Mouse (Mus musculus): ENCODE results near the gene E2f8.

DNA sequence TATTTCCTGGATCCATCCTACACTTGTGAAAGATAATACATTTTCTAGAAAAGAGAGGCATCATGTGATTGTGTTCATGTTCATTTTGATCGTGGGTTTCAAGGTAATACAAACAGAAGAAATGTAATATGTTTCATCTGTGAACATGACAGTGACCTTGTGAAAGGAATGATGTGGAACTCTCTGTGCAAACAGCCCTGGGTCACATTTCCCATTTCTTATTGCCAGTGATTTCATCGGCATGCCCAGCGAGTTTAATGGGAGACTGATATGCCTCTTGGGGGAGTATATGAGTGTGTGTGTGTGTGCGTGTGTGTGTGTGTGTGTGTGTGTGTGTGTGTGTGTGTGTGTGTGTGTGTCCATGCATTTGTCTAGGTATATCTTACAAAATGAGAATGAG, 39.9 kb downstream of the E2f8 start:
- TF ChIP-seq CTCF (IDR thresholded peaks at IDR 0.05; ENCODE audit: borderline replicate concordance, extremely low read depth, insufficient read depth, insufficient read length) (no peak), POLR2A (IDR thresholded peaks at IDR 0.05; ENCODE audit: borderline replicate concordance, extremely low read depth, insufficient read depth, insufficient read length, poor library complexity, severe bottlenecking) (no peak)

Measured in brain, embryonic 14.5 days (tissue).